Mouse (Mus musculus) MEL (cell line): ENCODE results near the gene Bcar1.

Experiments used
- CTCF ChIP-seq, 3 experiments: IDR thresholded peaks in 2 of 3; conservative IDR thresholded peaks in 1 of 3; 2 replicates each; pipeline ENCODE4 v1.5.1; 2011 to 2012; ENCODE audit warnings: low read length in 3 of 3, low read depth in 2 of 3, mild to moderate bottlenecking in 2 of 3, improper control_type of control experiment in 1 of 3, inconsistent platforms in 1 of 3, mixed read lengths in 1 of 3, moderate library complexity in 1 of 3; ENCODE audit not compliant: control insufficient read depth in 1 of 3, insufficient read depth in 1 of 3, poor library complexity in 1 of 3, severe bottlenecking in 1 of 3
- EP300 ChIP-seq, 2 experiments: IDR thresholded peaks; 2 replicates each; pipeline ENCODE4 v1.6.1; 2011; ENCODE audit warnings: improper control_type of control experiment in 2 of 2, low read length in 2 of 2, low read depth in 1 of 2, mild to moderate bottlenecking in 1 of 2
- MEF2A ChIP-seq: IDR thresholded peaks from 2 replicates; pipeline ENCODE4 v1.6.1; 2014; ENCODE audit warnings: low read depth, mild to moderate bottlenecking, inconsistent platforms, low read length, improper control_type of control experiment; ENCODE audit not compliant: poor library complexity, insufficient replicate concordance, severe bottlenecking; ENCODE audit errors: extremely low read depth
- MYC ChIP-seq: IDR thresholded peaks from 2 replicates; pipeline ENCODE4 v1.6.1; 2011; ENCODE audit warnings: low read depth, mild to moderate bottlenecking, low read length, improper control_type of control experiment, moderate library complexity
- POLR2A ChIP-seq, 2 experiments: IDR thresholded peaks; 2 replicates each; pipeline ENCODE4 v1.6.1; 2011 to 2012; ENCODE audit warnings: low read length in 2 of 2, mild to moderate bottlenecking in 2 of 2, control low read depth in 1 of 2, improper control_type of control experiment in 1 of 2, low read depth in 1 of 2, moderate library complexity in 1 of 2; ENCODE audit not compliant: control insufficient read depth in 1 of 2, insufficient read depth in 1 of 2, poor library complexity in 1 of 2
- SIN3A ChIP-seq: IDR thresholded peaks from 2 replicates; pipeline ENCODE4 v1.6.1; 2012; ENCODE audit warnings: low read length, improper control_type of control experiment, inconsistent platforms

GRCm38 (mm10) chr8:111705222-111705621 is 38.4 kb downstream of the Bcar1 start:
- TF ChIP-seq EP300 (IDR thresholded peaks at IDR 0.05; ENCODE audit: low read depth in 1 of 2, low read length in 2 of 2), result no peak
- no peak for TF ChIP-seq CTCF (IDR thresholded peaks at IDR 0.05 in 2 of 3, conservative IDR thresholded peaks at IDR 0.05 in 1 of 3; ENCODE audit: control insufficient read depth in 1 of 3, insufficient read depth in 1 of 3, low read depth in 2 of 3, low read length in 3 of 3, poor library complexity in 1 of 3, severe bottlenecking in 1 of 3)
- no peak for TF ChIP-seq POLR2A (IDR thresholded peaks at IDR 0.05; ENCODE audit: control insufficient read depth in 1 of 2, insufficient read depth in 1 of 2, low read depth in 1 of 2, low read length in 2 of 2, poor library complexity in 1 of 2)
- no peak for TF ChIP-seq MYC
- no peak for TF ChIP-seq MEF2A
- TF ChIP-seq SIN3A, result no peak
